Mouse (Mus musculus): Measurements from ENCODE around the gene Dmbt1.

Dmbt1 gene

GRCm38 (mm10) chr7:131031755-131032154 is at the start of gene Dmbt1:
TSS of gene Dmbt1 (plus strand) at chr7:131032053.
- in situ Hi-C loops (cut with MboI, MseI) = no loop called here

GRCm38 (mm10) chr7:130982371-130982770 is 49.5 kb upstream of the Dmbt1 start:
- in situ Hi-C loops (cut with MboI, MseI) = no loop called here

- in situ Hi-C loops (cut with MboI, MseI) = no loop called here
Measured at GRCm38 (mm10) chr7:130982881-130983280, 49.0 kb upstream of the Dmbt1 start.

GRCm38 (mm10) chr7:130984294-130984693 is 47.6 kb upstream of the Dmbt1 start:
- in situ Hi-C loops (cut with MboI, MseI) = no loop called here

GRCm38 (mm10) chr7:130985193-130985592 is 46.7 kb upstream of the Dmbt1 start:
- in situ Hi-C loops (cut with MboI, MseI) = no loop called here

- in situ Hi-C loops (cut with MboI, MseI) = no loop called here
Measured at GRCm38 (mm10) chr7:130985716-130986115, 46.1 kb upstream of the Dmbt1 start.

- in situ Hi-C loops (cut with MboI, MseI) = no loop called here
Measured at GRCm38 (mm10) chr7:130988146-130988545, 43.7 kb upstream of the Dmbt1 start.

GRCm38 (mm10) chr7:130989371-130989770 is 42.5 kb upstream of the Dmbt1 start:
- in situ Hi-C loops (cut with MboI, MseI) = no loop called here

- in situ Hi-C loops (cut with MboI, MseI) = no loop called here
Measured at GRCm38 (mm10) chr7:130991174-130991789, 40.6 kb upstream of the Dmbt1 start.

GRCm38 (mm10) chr7:130993907-130994306 is 37.9 kb upstream of the Dmbt1 start:
- in situ Hi-C loops (cut with MboI, MseI) = no loop called here

- in situ Hi-C loops (cut with MboI, MseI) = no loop called here
Measured at GRCm38 (mm10) chr7:131001976-131002726, 29.7 kb upstream of the Dmbt1 start.

- in situ Hi-C loops (cut with MboI, MseI) = no loop called here
Measured at GRCm38 (mm10) chr7:131004071-131004470, 27.8 kb upstream of the Dmbt1 start.

GRCm38 (mm10) chr7:131007221-131007620 is 24.6 kb upstream of the Dmbt1 start:
- in situ Hi-C loops (cut with MboI, MseI) = no loop called here

- in situ Hi-C loops (cut with MboI, MseI) = no loop called here
Measured at GRCm38 (mm10) chr7:131009178-131009577, 22.7 kb upstream of the Dmbt1 start.

GRCm38 (mm10) chr7:131011901-131012300 is 20.0 kb upstream of the Dmbt1 start:
- in situ Hi-C loops (cut with MboI, MseI) = no loop called here

GRCm38 (mm10) chr7:131019181-131019580 is 12.7 kb upstream of the Dmbt1 start:
- in situ Hi-C loops (cut with MboI, MseI) = no loop called here

GRCm38 (mm10) chr7:131024807-131025206 is 7.0 kb upstream of the Dmbt1 start:
- in situ Hi-C loops (cut with MboI, MseI) = no loop called here

GRCm38 (mm10) chr7:131027557-131027956 is 4.3 kb upstream of the Dmbt1 start:
- in situ Hi-C loops (cut with MboI, MseI) = no loop called here

- in situ Hi-C loops (cut with MboI, MseI) = no loop called here
Measured at GRCm38 (mm10) chr7:131036396-131036795, 4.5 kb downstream of the Dmbt1 start.

- in situ Hi-C loops (cut with MboI, MseI) = no loop called here
Measured at GRCm38 (mm10) chr7:131037083-131037482, 5.2 kb downstream of the Dmbt1 start.

GRCm38 (mm10) chr7:131040760-131041159 is 8.9 kb downstream of the Dmbt1 start:
- in situ Hi-C loops (cut with MboI, MseI) = loop anchor here (10.0 kb wide), 1 partner anchor 256 kb away; no protein-coding TSS in a partner anchor

GRCm38 (mm10) chr7:131042657-131043056 is 10.8 kb downstream of the Dmbt1 start:
- in situ Hi-C loops (cut with MboI, MseI) = loop anchor here (10.0 kb wide), 1 partner anchor 258 kb away; no protein-coding TSS in a partner anchor

- in situ Hi-C loops (cut with MboI, MseI) = loop anchor here (10.0 kb wide), 1 partner anchor 261 kb away; no protein-coding TSS in a partner anchor
Measured at GRCm38 (mm10) chr7:131045258-131045835, 13.5 kb downstream of the Dmbt1 start.

Measured in T-helper 2 cell (primary cell).